Mouse (Mus musculus) ovary, postnatal 36 days (tissue): ENCODE measurements around the gene Ccdc181.

ENCODE experiments used
- DNase-seq: peaks from one replicate; pipeline ENCODE4 v3.0.0; 2022; ENCODE audit warnings: low spot score, mixed read lengths

Gene Ccdc181

GRCm38 (mm10) chr1:164284007-164284406 is 8.6 kb downstream of the Ccdc181 start:
- DNase-seq, result no peak

- no peak for DNase-seq
Measured at GRCm38 (mm10) chr1:164287406-164287805, 12.0 kb downstream of the Ccdc181 start.

GRCm38 (mm10) chr1:164292040-164292439 is 16.7 kb downstream of the Ccdc181 start:
- DNase-seq, result no peak

GRCm38 (mm10) chr1:164294071-164294470 is 18.7 kb downstream of the Ccdc181 start:
- DNase-seq, result no peak

DNA sequence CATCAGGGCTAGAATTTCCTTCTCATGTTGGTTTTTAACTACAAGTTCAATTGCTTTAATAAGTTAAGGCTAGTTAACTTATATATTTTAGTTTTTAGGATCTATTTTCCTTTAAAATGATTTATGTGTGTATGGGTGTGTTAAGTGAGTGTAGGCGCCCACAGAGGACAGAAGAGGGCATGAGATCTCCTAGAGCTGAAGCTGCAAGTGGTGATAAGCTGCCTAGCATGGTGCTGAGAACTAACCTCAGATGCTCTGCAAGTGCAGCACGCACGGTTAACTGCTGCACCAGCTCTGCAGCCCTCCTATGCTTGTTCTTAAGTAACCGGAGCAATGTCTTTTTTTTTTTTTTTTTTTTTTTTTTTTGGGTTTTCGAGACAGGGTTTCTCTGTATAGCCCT is 21.1 kb downstream of the Ccdc181 start:
- no peak for DNase-seq

DNA sequence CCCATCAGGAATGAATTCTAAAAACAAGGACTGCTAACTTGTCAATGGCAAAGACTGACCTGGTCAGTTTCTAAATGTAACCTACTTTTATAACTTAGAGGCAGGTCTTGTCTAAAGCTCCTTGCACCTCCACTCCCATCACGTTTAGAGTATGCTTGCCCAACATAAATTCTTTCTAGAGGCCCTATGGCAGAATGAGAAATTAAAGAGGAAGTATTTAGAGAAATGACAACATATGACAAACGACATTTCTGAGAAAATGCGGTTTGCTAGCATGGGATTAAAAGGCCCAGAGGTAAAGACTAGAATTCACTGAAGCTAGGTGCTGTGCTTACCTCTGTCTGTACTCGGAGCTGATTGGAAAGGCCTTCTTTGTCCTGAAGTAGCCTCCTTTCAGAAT is 26.6 kb downstream of the Ccdc181 start:
- no peak for DNase-seq

GRCm38 (mm10) chr1:164303821-164304220 is 28.4 kb downstream of the Ccdc181 start, which contains the start of gene Nme7:
Nme7 (plus strand) TSS chr1:164304121.
- DNase-seq, result no peak

GRCm38 (mm10) chr1:164307124-164307751 is 31.9 kb downstream of the Ccdc181 start, which contains the start of gene Blzf1:
Blzf1 (minus strand) TSS chr1:164307489.
- peak; percentile 94 for DNase-seq

DNA sequence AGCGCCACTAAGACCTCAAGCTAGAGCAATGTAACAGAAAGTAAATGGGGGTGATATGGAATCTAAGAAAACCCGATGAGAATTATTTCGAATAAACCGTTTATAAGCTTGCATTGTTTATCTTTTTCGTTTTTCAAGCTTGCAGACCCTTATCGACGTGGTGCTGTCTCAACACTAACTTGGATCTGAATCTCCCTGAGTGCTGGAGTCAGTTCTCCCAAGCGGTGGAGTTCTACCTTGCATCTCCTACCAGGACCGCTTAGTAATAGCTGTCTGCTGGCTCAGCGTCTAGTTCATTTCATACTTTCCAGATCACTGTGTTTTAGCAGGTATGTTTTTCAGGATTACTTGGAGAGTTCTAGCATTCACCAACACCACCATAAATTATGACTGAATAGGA is 32.5 kb downstream of the Ccdc181 start:
- DNase-seq, result no peak

DNA sequence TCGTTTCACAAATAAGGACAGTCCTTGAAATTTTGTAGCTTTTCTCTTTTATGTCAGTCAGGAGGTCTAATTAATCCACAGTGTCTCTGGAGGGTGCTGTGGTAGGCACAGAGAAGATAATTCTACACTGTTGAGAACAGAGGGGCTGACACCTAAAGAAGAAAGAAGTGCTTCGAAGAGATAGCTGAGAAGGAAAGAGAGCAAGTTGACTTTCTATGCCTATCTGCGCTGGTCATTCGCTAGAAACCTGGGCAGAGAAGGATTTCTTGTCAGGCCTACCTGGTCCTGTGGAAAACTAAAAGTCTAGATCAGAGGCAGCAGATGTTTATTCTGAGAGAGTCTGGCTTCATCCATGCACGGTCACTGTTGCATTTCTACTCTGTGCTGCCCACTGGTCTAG is 38.7 kb downstream of the Ccdc181 start:
- DNase-seq, result no peak

- DNase-seq, result peak; percentile 19
Measured at GRCm38 (mm10) chr1:164315266-164315665, 39.9 kb downstream of the Ccdc181 start.

DNA sequence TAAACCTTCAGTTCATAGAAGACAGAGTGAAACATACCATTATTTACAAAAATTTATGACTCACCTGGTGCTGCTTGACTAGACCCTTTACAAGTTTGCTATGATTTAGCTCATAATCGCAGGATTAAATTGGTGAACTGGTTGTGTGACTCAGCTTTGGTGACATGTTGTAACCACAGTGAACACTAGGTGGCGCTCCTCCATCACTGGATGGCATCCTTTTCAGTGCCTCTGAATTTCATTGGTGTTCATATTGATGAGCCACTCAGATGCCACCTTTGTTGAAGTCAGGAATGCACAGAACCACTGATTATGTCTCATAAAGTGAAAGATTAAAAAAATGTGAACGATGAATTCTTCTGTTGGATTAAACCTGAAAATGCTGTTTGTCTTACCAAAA is 41.3 kb downstream of the Ccdc181 start:
- peak; percentile 46 for DNase-seq

GRCm38 (mm10) chr1:164317261-164317660 is 41.9 kb downstream of the Ccdc181 start:
- DNase-seq, result no peak

DNA sequence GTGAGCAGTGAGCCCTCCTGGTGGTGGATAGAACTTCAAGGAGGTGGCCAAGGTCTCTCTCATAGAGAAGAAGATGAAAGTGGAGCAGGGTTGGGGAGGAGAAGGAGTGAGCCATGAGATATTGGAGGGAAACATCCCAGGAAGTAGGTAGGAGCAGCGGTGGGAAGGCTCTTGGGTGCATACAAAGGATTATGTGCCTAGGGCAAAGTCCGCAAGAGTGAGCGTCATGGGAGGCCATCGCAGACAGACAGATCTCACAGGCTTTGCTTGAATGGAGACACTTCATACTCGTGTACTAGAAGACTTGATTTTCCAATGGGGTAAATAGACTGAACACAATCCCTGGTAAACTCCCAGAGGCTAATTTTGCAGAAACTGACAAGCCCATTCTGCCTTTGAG is 43.1 kb downstream of the Ccdc181 start:
- no peak for DNase-seq

DNA sequence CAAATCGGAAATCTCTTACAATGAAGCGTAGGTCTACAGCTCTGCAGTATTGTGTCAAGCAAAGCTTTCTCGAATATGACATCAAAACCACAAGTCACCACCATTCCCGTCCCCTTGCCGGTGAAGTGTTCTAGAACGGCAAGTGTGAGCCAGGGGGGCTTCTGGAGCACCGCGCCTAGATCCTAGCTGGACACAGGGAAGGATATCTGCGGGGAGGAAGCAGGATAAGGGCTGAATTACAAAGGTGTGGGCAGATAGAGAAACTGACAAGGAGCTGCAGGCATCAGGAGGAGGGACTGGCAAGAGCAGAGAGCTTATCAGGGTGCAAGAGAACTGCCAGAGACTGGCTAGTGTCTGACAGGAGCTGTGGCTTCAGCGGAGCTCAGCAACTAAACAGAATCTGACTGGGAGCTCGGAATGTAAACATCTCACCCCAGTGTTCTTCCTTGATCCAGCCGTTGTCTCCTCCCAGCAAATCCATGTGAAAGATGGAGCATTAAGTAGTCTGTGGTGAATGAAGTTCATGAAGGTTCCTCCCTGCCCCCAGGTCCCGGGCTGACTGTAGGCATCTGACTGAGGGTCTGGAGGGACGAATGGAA is 44.3 kb downstream of the Ccdc181 start:
- DNase-seq, result no peak

DNA sequence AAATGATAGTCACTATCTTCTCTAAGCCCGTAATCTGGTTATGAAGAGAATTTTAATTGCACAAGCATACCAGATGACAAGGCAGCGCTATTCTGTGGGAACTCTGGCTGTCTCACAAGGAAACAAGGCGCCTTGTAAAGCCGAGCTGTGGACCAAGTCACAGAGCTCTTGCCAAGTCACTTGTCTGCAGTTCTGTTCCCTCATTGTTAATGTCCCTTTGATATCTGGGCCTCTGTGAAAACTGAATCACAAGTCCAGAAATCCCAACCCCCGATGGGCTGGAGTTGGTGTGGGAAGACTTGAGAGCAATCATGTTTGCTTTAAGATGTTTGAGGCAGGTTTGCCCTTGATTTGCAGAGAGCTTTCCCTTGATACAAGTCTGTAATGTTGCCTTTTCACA is 45.3 kb downstream of the Ccdc181 start:
- no peak for DNase-seq

DNA sequence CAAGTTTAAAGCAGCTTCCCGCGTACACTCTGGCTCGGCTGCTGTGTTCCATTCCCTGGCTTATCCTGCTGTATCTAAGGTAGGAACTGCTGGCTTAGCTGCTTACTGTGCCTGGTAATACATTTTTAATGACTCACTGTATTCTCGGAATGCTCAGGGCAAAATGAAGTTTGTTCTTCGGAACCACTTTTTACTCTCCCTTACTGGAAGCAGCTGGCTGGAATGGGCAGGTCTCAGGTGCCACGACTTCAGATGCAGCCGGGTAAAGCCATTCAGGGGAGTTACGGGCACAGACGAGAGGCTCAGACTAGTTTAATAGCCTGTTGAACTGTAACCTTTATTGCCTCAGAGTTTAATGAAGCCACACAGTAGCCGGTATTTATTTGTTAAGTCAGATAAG is 46.0 kb downstream of the Ccdc181 start:
- no peak for DNase-seq

GRCm38 (mm10) chr1:164322987-164323650 is 47.7 kb downstream of the Ccdc181 start:
- DNase-seq, result no peak

- no peak for DNase-seq
Measured at GRCm38 (mm10) chr1:164324221-164324620, 48.8 kb downstream of the Ccdc181 start.

- DNase-seq, result no peak
Measured at GRCm38 (mm10) chr1:164324878-164325277, 49.5 kb downstream of the Ccdc181 start.

DNA sequence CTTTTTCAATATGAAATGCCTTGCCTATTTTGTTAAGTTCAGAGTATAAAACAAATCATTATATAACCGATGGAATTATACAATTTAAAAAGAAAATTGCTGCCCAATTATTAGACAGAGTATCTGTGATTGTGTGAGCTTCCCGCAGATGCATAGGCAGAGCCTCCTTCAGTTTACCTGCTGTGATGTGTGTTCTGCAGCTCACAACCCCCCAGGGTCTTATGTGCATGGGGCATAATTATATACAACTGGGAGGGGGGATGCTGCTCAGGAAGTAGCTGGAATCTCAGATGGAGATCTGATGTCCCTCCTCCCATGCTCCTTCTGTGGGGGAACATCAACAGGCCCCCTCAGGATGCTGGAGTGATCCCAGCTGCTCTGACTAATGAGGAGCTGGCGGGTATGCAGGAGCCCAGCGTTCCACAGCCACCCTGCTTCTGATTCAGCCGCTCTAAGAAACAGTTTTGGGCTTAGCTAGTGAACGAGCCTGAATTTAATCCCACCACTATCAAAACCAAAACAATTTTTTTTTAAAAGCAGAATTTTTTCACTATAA is 51.3 kb downstream of the Ccdc181 start:
- no peak for DNase-seq

GRCm38 (mm10) chr1:164327764-164328163 is 52.4 kb downstream of the Ccdc181 start:
- DNase-seq, result no peak

DNA sequence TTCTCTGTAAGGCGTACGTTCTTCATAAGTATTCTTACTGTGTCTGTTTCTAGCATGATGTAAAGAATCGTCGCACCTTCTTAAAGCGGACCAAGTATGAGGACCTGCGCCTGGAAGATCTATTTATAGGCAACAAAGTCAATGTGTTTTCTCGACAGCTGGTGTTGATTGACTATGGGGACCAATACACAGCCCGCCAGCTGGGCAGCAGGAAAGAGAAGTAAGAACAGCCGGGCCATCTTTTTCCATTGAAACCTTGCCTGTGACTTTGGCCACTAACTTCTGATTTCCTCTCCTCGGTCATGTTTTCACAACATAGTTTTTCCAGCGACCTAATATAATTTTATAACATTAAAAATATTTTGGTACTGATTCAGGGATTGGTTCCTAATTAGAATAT is 57.2 kb downstream of the Ccdc181 start:
- DNase-seq, result no peak
